Mouse (Mus musculus): ENCODE results near the gene Arhgap21. TPM values are rescaled to one million over a fixed set of nuclear protein-coding genes. Genes with fewer than 3 reads are reported as not detected.

The Arhgap21 gene
- polyA plus RNA-seq, 1 experiment, result 104 TPM

DNA sequence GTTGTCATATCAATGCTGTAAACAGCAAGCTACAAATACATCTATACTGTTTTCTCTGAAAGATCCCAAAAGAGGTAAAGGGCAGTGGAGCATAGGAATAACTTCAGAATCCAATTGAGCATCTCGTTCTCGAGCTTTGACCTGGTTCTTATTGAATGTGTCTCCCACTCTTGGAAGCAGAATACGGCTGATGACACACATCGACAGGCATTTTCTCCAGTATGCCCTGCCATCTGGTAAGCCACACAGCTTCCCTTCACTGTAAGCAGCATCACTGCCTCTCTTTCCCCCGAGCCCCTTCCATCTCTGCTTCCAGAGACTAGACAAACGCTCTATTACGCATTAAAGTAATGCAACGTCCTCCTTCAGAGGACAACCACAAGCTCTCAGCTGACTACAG lies 85.4 kb downstream of the Arhgap21 start:
- TF ChIP-seq POLR2A (IDR thresholded peaks at IDR 0.05; ENCODE audit: extremely low read depth, insufficient read depth, low read length), result no peak
- TF ChIP-seq CTCF (IDR thresholded peaks at IDR 0.05; ENCODE audit: extremely low read depth, insufficient read depth, low read length), result no peak
- H3K4me1 ChIP-seq (ENCODE audit: control insufficient read depth, insufficient read depth, low read length), result peaks cover 4% of the 10 kb centered on the region; the same call in 1 of the 2 replicates
- no peak overlapping the region for H3K4me3 ChIP-seq (ENCODE audit: insufficient read depth, low read length)
- H3K27ac ChIP-seq (ENCODE audit: insufficient read depth, low read length), result no peak overlapping the region

- Histone ChIP-seq H3K27ac (ENCODE audit: insufficient read depth, low read length) (no peak overlapping the region), H3K4me3 (ENCODE audit: insufficient read depth, low read length) (no peak overlapping the region), H3K4me1 (ENCODE audit: control insufficient read depth, insufficient read depth, low read length) (peaks cover 4% of the 10 kb centered on the region; the same call in 1 of the 2 replicates)
- TF ChIP-seq CTCF (IDR thresholded peaks at IDR 0.05; ENCODE audit: extremely low read depth, insufficient read depth, low read length), result no peak
- no peak for TF ChIP-seq POLR2A (IDR thresholded peaks at IDR 0.05; ENCODE audit: extremely low read depth, insufficient read depth, low read length)
Measured at GRCm38 (mm10) chr2:20879877-20880605, 88.6 kb downstream of the Arhgap21 start.

DNA sequence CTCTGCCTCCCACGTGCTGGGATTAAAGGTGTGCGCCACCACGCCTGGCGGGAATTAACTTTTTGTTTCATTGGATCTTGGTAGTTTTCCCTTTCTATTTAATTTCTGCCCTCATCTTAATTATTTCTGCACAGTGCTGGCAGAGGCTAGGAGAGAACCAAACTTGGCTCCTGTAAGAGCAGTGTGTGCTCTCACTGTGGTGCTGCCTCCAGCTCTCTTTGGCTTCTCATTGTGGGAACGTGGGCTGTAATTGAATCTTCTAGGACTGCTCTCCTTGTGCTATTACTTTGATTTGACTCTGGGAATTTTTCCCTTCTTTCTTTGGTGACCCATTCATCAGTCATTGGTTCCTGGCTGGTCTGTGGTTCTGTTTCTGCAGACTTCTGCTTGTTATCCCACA lies 94.1 kb downstream of the Arhgap21 start:
- Histone ChIP-seq H3K4me3 (ENCODE audit: insufficient read depth, low read length) (no peak overlapping the region), H3K27ac (ENCODE audit: insufficient read depth, low read length) (no peak overlapping the region), H3K4me1 (ENCODE audit: control insufficient read depth, insufficient read depth, low read length) (no peaks in the 10 kb centered on the region)
- TF ChIP-seq CTCF (IDR thresholded peaks at IDR 0.05; ENCODE audit: extremely low read depth, insufficient read depth, low read length) (no peak), POLR2A (IDR thresholded peaks at IDR 0.05; ENCODE audit: extremely low read depth, insufficient read depth, low read length) (no peak)

- Histone ChIP-seq H3K4me1 (ENCODE audit: control insufficient read depth, insufficient read depth, low read length) (no peaks in the 10 kb centered on the region), H3K27ac (ENCODE audit: insufficient read depth, low read length) (no peak overlapping the region), H3K4me3 (ENCODE audit: insufficient read depth, low read length) (no peak overlapping the region)
- TF ChIP-seq POLR2A (IDR thresholded peaks at IDR 0.05; ENCODE audit: extremely low read depth, insufficient read depth, low read length), result no peak
- no peak for TF ChIP-seq CTCF (IDR thresholded peaks at IDR 0.05; ENCODE audit: extremely low read depth, insufficient read depth, low read length)
Measured at GRCm38 (mm10) chr2:20869212-20869965, 99.3 kb downstream of the Arhgap21 start.

- no peak overlapping the region for H3K27ac ChIP-seq (ENCODE audit: insufficient read depth, low read length)
- no peaks in the 10 kb centered on the region; the same call in 1 of the 2 replicates for H3K4me1 ChIP-seq (ENCODE audit: control insufficient read depth, insufficient read depth, low read length)
- H3K4me3 ChIP-seq (ENCODE audit: insufficient read depth, low read length), result no peak overlapping the region
- no peak for TF ChIP-seq CTCF (IDR thresholded peaks at IDR 0.05; ENCODE audit: extremely low read depth, insufficient read depth, low read length)
- no peak for TF ChIP-seq POLR2A (IDR thresholded peaks at IDR 0.05; ENCODE audit: extremely low read depth, insufficient read depth, low read length)
Measured at GRCm38 (mm10) chr2:20868052-20868451, 100.6 kb downstream of the Arhgap21 start.

DNA sequence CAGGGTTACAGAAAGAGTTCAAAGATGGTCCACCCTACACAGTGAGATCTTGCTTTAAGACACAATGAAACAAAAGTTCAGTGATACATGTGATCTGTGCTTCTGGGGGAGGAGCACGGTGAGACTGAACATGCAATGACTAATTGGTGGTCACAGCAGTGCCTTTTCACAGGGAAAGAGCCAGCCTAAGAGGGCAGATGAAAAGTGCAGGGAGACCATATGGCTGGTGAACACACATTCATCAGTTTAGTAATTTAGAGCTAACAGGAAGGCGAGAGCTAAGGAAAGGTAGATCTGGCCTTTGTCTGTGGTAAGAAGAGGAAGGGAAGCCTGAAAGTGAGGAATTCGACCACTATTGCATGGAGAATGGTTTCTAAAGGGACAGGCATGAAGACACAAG lies 102.9 kb downstream of the Arhgap21 start:
- TF ChIP-seq POLR2A (IDR thresholded peaks at IDR 0.05; ENCODE audit: extremely low read depth, insufficient read depth, low read length), result no peak
- no peak for TF ChIP-seq CTCF (IDR thresholded peaks at IDR 0.05; ENCODE audit: extremely low read depth, insufficient read depth, low read length)
- Histone ChIP-seq H3K27ac (ENCODE audit: insufficient read depth, low read length) (no peak overlapping the region), H3K4me3 (ENCODE audit: insufficient read depth, low read length) (no peak overlapping the region), H3K4me1 (ENCODE audit: control insufficient read depth, insufficient read depth, low read length) (peaks cover 2% of the 10 kb centered on the region; the same call in 1 of the 2 replicates)

GRCm38 (mm10) chr2:20864569-20864968 lies 104.1 kb downstream of the Arhgap21 start:
- Histone ChIP-seq H3K4me1 (ENCODE audit: control insufficient read depth, insufficient read depth, low read length) (peaks cover 4% of the 10 kb centered on the region; the same call in 1 of the 2 replicates), H3K4me3 (ENCODE audit: insufficient read depth, low read length) (no peak overlapping the region), H3K27ac (ENCODE audit: insufficient read depth, low read length) (no peak overlapping the region)
- TF ChIP-seq CTCF (IDR thresholded peaks at IDR 0.05; ENCODE audit: extremely low read depth, insufficient read depth, low read length), result no peak
- TF ChIP-seq POLR2A (IDR thresholded peaks at IDR 0.05; ENCODE audit: extremely low read depth, insufficient read depth, low read length), result no peak

DNA sequence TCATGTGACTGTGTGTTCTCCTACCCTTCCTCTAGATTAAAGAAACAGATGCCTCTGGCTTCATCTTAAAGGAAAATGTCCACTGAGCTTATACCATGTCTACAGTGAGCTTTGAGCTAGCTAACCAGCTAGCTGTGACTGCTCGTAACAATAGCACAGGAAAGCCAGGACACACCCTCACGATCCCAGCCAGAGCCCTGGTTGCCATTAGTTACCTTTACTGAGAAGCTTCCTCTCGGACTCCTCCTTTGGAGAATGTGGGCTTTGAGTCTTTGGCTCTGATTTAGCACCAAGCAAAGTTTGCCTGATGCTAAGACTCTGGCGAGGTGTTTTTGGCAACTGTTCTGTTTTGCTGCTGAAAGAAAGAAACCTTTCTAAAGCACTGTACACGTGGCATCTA lies 107.9 kb downstream of the Arhgap21 start:
- Histone ChIP-seq H3K4me3 (ENCODE audit: insufficient read depth, low read length) (no peak overlapping the region), H3K27ac (ENCODE audit: insufficient read depth, low read length) (no peak overlapping the region), H3K4me1 (ENCODE audit: control insufficient read depth, insufficient read depth, low read length) (peaks cover 4% of the 10 kb centered on the region; the same call in 1 of the 2 replicates)
- TF ChIP-seq POLR2A (IDR thresholded peaks at IDR 0.05; ENCODE audit: extremely low read depth, insufficient read depth, low read length) (no peak), CTCF (IDR thresholded peaks at IDR 0.05; ENCODE audit: extremely low read depth, insufficient read depth, low read length) (no peak)

DNA sequence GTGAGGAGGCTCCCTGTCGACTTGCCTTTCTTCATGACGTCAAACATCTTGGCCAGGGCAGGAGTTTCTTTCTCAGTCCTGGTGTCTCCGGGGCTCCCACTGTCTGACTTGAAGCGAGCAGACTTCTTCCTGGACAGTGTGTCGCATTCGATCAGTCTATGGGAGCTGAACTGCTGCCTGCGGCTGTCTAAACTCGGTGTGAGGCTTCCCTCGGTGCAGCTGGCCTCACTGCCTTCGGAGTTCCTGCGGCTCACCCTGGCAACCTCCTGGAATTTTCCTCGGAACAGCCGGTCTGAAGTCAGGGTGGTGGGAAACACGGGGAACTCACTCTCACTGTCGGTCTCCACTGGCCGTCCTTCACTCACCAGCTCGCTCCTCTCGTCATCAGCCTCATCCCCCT lies 119.3 kb downstream of the Arhgap21 start:
- no peak overlapping the region for H3K4me3 ChIP-seq (ENCODE audit: insufficient read depth, low read length)

More for the DNA sequence above, 119.3 kb downstream of the Arhgap21 start:
- TF ChIP-seq POLR2A (IDR thresholded peaks at IDR 0.05; ENCODE audit: extremely low read depth, insufficient read depth, low read length) (no peak), CTCF (IDR thresholded peaks at IDR 0.05; ENCODE audit: extremely low read depth, insufficient read depth, low read length) (no peak)
- H3K27ac ChIP-seq (ENCODE audit: insufficient read depth, low read length), result no peak overlapping the region
- no peaks in the 10 kb centered on the region for H3K4me1 ChIP-seq (ENCODE audit: control insufficient read depth, insufficient read depth, low read length)

All from cortical plate, adult 2 months (tissue).